Mouse (Mus musculus): ENCODE results near the gene Bub1b. TPM values are rescaled to one million over a fixed set of nuclear protein-coding genes. Genes with fewer than 3 reads are reported as not detected.
A peak's percentile ranks its signal among the peaks of the same experiment; 100 is the strongest.
"Not testable (repeated sequence)": the region's sequence is repeated elsewhere in the genome, so short reads cannot be mapped to it uniquely, and the experiment has no call there.

Bub1b gene
- total RNA-seq, 4 experiments from 2014 or later: 0.98 to 2.6 (median 1.8) TPM

DNA sequence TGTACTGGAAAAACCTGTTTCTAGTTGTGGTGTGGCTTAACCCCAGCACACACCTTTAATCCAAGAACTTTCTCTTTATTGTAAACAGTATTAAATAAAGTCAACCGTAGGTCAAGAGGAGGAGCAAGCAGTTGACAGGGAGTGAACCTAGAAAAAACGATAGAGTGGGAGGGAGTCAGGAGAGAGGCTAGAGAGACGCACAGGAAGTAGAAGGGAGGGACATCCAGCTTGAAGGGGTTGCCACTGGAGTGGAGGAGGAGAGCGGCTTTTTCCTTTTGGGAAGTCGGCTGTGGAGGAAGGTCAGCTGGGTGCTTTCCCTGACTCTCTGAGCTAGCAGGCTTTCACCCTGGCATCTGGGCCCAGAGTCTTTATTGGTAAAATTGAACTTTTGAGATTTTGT lies 9.0 kb downstream of the Bub1b start:
- DNase-seq (ENCODE audit: low spot score in 2 of 2): no peak

DNA sequence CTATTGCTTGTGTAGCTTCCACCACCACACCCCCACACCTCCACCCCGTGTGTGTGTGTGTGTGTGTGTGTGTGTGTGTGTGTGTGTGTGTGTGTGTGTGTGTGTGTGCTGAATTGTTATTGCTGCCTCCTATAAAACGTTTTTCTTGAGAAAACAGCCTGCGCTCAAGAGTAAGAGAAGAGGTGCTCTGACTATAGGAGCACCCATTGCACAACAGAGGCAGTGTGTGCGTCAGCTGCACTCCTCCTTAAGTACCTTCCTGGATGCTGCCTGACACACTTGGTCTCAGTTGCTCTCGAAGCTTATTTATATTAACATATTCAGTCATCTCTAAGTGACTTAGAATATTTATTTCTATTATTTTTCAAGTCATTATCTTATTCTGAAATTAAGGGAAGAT lies 20.0 kb downstream of the Bub1b start:
- no peak for DNase-seq (ENCODE audit: low spot score in 2 of 2)

DNA sequence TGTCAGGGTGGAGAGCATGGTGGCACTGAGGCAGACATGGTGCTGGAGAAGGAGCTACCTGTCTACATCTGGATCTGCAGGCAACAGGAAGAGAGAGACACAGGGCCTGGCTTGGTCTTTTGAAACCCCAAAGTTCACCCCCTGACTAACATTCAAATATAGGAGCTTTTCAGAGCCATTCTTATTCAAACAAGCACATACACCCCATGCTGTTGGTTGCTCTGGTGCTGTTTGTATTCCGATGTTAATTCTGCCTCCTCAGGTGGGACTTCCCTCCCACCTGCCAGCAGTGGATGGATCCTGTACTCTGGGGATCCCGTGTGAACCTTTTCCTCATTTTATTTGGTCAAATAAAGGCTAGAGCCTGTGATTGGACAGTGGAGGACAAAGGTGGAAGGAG lies 22.1 kb downstream of the Bub1b start:
- no peak for DNase-seq (ENCODE audit: low spot score in 2 of 2)

DNA sequence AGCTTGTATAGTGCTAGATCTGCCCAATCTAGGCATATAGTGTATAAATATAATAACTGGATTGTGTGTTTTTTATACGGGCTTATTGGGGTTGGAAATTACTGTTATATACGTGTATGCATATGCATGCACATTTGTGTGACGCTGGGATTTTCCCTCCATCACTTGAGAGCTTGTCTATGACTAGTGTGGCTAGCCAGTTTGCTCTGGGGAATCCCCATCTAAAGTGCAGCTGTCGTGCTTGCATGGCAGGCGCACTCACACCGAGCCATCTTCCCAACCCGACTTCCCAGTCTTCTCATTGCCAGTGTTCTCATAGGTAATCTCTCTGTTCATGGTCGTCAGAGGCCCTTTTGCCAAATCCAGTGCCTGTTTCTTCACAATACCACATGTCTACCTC lies 22.6 kb downstream of the Bub1b start:
- DNase-seq (ENCODE audit: low spot score in 2 of 2): no peak

DNA sequence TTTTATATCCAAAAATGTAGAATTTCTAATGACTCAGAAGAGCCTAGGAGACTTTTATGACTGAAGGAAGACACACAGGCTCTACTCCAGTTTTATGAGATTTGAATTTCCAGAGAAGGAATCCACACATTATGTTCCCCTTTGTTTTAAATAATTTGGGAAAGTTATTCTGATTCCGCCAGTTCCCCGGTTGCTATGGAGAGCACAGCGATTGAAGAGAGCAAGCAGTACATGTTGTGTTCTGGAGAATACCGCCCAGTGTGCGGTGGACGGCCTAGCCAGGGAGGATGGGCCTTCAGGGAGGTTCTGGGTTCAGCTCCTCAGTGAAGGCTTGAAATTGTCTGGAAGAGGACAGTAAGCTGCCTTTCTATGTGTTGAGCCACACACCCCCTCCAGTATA lies 31.3 kb downstream of the Bub1b start:
- no peak for DNase-seq (ENCODE audit: low spot score in 2 of 2)

DNA sequence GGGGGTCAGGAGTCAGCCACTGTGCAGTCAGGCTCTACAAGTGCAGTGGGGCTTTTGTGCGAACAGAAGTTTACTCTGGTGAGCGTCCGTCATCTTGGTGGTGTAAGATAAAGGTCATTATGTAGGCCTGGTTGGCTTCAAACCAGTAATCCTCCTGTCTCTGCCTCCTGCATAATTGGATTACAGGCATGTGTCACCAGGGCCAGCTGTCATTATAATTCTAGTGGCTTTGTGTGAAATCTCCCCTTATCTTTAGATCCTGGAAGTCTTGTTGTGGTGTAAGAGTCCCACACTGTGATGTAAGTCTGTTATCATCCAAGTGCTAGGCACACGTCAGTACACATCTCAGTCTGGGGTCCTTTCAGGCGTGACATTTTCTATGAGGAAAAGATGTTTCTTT lies 35.4 kb downstream of the Bub1b start:
- no peak for DNase-seq (ENCODE audit: low spot score in 2 of 2)

DNA sequence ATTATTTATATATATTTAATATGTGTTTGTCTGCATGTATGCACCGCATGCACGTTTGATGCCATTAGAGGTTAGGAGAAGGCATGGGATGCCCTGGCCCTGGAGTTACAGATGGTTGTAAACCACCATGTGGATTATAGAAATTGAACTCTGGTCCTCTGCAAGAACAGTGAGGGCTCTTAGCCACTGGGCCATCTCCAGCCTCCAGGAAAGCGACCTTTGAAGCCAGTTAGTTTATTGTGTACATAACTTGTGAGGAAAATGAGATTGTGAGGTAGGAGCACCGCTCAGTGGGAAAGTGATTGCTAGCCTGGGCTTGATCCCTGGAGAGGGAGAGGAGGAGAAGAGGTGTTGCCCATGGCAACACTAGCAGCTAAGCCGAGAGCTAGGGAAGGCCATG lies 39.2 kb downstream of the Bub1b start:
- DNase-seq (ENCODE audit: low spot score in 2 of 2): no peak

DNA sequence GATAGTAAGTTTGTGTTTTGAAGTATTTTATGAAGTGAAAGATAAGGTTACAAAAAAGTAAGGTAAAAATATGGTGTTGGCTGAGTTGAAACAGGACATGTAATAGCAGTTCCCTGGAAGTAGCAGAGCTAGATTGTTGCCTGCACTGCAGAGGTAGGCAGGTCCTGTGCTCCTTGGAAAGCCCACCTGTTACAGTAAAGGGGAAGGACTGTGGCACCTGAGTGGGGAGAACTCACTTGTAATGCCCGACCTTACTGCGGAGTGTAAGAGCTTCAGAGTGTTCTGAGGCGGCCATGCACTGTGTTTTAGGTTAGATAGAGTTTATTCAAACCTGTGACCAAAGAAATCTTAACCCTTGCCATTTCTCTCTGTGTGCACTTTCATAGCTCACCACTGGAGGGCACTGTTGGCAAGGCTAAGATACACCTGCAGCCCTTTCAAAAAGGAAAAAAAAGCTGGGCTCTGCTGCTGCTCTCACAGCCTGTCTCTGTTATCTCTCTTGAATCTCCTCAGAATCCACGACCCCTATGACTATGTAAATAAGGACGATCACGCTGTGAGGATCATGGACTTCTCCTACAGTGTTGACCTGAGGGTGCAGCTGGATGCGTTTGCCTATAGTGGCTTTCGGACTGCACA lies 40.0 kb downstream of the Bub1b start:
- DNase-seq (ENCODE audit: low spot score in 2 of 2): peak in 1 of 2 experiments; percentile 68

DNA sequence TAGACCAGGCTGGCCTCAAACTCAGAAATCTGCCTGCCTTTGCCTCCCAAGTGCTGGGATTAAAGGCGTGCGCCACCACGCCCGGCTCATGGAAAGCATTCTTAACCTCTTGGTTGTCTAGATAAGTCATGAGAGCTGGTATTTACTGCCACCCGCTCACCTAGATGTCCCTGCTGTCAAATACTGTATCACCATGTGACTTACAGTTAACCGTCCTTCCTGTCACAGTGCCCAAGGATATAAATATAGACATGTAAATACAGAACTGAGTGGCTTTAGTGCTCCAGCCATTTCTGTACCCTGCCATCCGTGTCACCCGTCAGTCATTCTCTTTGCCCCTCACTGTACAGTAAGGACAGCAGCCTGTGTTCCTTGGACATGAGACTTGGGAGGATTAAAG lies 40.7 kb downstream of the Bub1b start:
- no peak for DNase-seq (ENCODE audit: low spot score in 2 of 2)

DNA sequence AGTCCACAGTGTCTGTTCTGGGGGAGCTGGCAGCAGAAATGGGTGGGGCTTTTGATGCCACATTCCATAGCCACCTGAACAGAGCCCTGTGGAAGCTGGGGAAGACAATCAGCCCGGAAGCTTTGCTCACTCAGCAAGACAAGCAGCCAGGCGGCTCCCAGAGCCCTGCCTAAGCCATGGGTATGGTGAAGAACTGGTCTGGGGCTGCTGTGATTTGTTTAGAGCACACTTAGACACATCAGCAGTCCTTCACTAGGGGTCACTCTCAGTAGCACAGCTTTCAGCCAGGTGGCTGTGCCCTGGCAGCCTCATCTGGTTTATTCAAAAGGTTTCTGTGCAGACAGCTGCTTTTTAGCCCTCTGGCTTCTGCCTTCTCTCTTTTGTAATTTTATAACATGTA lies 43.1 kb downstream of the Bub1b start:
- no peak for DNase-seq (ENCODE audit: low spot score in 2 of 2)

DNA sequence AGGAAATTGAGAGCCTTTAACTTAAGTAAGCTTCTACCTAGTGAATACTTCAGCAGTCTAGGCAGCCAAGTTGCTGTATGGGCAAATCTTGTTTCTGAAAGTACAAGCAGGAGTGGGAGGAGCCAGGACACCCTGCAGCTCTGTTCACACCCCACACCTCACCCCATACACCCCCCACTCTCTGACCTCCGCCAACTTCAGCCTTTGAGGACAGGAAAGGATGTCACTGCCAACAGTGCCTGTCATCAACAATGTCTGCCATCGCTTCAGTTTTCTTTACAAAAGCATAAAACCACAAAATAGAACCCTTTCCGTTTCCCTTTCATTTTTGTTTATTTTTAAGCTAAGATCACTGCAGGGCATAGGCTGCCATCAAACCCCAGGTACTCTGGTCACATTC lies 44.4 kb downstream of the Bub1b start:
- DNase-seq (ENCODE audit: low spot score in 2 of 2): no peak

DNA sequence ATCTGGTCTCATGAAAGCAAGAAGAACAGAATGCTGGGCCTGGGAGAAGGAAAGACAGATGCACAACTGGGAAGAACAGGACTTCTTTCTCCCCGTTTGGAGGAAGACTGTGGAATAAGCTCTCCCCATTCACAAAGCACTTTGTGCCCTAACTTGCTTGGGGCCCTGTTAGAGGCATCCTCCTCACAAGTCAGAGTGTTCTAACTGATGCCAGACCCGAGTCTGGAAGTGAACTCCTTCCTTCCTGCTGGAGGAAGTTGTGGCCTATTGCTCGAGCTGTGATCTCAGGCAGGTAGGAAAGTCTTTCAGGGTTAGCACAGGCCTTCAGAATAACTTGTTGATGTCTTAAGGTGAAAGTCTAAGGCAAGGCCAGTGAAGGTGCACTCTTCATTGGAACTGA lies 44.9 kb downstream of the Bub1b start:
- no peak for DNase-seq (ENCODE audit: low spot score in 2 of 2)

DNA sequence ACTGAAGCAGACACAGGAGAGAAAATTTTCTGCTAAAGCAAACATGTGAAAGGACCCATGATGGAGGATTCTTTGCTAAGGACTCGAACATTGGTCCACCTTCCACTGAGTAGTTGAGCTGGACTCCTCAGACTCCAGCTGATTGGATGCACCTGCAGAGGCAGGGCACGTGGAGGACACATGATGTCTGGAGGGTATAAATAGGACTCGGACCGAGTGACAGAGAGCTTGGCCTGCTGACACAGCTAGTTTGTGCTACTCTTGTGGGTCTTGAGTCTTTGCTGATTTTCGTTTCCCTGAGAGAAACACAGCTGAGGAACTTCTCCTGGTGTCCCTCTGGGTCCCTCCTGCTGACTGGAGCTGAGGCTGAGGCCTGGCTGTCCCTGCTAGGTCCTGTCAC lies 48.7 kb downstream of the Bub1b start:
- no peak for DNase-seq (ENCODE audit: low spot score in 2 of 2)

DNA sequence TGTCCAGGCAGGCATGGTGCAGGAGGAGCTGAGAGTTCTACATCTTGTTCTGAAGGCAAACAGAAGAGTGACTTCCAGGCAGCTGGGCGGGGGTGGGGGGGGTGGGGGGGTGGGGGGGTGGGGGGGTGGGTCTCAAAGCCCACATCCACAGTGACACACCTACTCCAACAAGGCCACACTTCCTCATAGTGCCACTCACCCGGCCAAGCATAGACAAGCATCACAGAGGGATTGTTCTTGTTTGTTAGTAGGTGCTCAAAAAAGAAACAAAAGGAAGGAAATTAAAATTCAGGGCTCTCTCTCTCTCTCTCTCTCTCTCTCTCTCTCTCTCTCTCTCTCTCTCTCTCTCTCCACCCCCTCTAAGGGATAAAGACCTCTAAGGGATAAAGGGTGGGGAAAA lies 52.7 kb downstream of the Bub1b start:
- DNase-seq (ENCODE audit: low spot score in 2 of 2): not testable (repeated sequence)

DNA sequence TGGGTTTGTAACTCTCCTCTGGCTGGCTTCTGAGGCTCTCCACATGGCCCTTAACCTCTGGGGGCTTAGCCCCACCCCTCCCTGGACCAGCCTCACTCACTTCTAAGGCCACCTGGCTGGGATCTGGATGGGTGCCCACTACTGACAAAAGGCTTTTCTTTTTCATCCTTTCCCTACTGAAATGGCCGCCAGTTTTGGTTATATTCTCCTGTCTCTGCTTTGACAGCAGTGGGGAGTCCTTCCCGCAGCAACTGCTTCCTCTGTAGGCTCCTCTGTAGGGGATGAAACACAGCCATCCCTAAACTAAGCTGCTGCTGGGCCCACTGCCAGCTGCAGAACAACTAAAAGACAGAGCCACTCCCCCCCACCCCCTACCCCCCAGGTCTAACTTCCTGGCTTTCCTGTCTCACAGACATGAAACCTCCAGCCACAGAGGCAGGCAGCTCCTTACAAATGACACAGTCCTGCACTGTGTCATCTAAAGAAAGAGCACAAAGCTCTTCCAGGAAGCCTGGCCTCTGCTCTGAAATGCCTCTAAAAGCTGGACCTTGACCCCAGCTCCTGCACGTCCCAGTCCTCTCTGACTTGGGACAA lies 58.8 kb downstream of the Bub1b start:
- no peak for DNase-seq (ENCODE audit: low spot score in 2 of 2)

DNA sequence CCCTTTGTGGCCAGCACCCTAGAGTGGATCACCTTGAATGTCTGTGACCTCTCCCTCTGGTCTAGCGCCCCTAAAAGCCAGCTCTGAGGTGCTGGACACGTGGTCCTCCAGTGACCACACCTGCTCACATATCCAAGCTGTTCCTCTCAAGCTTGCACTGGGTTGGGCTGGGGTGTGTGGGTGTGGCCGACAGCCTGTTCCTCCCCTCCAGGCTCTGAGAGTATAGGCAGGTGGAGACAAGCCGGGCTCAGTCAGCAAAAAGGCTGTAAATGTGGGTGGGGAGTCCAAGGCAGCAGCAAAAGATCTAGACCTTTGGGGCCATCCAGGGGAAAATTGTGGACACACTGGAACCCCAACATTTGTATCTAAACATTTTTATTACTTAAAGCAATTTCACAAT lies 60.4 kb downstream of the Bub1b start:
- DNase-seq (ENCODE audit: low spot score in 2 of 2): no peak

DNA sequence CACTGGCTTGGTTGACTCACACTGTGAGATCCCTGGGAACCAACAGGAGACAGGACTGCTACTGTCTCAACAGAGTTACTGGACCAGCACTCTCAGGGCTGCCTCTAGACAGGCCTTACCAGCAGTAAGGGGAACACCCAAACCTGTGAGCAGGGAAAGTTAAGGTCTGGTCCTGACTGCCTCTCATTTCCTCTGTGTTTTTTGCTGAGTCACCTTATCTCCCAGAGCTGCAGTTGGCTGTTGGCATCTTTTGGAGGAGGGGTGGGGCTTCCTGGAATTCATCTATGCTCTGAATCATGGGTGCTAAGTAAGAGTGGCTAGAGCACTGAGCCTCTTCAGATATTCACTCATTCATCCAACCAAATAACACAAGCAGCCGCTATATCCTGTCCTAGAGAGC lies 61.1 kb downstream of the Bub1b start:
- peak in 1 of 2 experiments; percentile 54 for DNase-seq (ENCODE audit: low spot score in 2 of 2)

DNA sequence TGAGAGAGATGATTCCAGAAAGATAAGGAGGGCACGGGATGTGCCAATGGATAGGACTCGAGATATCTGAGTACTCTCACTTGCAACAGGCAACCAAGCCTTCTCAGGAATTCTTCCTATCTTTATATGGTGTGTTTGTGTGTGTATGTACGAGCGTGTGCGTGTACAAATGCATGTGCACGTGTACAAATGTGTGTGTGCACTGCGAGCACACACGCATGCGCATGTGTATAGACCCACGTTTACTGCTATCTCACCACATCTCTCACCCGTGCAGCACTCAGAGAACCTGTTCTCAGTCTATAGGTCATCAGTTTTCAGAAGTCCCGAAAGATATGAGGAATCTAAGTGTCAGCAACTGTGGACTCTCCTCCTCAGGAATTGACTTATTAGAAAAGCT lies 61.5 kb downstream of the Bub1b start:
- DNase-seq (ENCODE audit: low spot score in 2 of 2): no peak

DNA sequence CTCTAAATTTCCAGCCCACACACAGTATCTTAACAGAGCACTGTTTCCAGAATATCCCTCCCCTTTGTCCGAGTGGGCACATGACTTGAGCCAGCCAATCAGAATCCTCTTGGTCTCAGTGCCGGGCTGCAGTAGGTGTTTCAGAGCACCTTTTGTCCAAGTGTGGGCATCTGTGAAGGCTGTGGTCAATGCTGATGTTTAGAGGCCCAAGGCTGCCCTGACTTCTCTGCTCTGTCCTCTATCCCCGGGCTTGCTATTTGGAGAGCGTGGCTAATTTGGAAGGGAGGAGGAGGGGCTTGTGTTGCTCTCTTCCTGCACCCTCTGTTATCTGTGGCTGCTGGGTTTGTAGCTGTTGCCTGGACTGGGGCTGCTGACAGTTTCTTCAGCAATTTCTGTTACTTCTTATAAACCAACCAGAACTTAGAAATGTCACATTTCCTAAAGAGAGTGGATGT lies 62.0 kb downstream of the Bub1b start:
- DNase-seq (ENCODE audit: low spot score in 2 of 2): no peak

DNA sequence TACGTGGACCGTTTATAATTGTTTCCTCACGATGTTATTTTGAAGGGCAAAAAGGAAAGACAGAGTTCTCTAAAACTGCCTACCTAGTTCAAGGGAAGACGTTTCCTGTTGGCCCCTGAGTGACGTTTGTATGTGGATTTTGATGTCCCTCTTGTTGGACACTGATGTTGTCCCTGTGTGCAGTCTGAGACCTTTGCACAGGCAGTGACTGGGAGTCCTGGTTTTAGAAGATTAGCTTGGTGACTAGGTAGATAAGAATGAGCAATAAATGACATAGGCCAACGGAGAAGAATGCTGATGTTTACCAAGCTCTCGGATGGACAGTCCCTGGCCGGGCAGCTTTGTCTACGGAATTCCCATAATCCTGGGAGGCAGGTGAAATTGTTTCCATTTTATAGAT lies 63.9 kb downstream of the Bub1b start:
- DNase-seq (ENCODE audit: low spot score in 2 of 2): no peak

DNA sequence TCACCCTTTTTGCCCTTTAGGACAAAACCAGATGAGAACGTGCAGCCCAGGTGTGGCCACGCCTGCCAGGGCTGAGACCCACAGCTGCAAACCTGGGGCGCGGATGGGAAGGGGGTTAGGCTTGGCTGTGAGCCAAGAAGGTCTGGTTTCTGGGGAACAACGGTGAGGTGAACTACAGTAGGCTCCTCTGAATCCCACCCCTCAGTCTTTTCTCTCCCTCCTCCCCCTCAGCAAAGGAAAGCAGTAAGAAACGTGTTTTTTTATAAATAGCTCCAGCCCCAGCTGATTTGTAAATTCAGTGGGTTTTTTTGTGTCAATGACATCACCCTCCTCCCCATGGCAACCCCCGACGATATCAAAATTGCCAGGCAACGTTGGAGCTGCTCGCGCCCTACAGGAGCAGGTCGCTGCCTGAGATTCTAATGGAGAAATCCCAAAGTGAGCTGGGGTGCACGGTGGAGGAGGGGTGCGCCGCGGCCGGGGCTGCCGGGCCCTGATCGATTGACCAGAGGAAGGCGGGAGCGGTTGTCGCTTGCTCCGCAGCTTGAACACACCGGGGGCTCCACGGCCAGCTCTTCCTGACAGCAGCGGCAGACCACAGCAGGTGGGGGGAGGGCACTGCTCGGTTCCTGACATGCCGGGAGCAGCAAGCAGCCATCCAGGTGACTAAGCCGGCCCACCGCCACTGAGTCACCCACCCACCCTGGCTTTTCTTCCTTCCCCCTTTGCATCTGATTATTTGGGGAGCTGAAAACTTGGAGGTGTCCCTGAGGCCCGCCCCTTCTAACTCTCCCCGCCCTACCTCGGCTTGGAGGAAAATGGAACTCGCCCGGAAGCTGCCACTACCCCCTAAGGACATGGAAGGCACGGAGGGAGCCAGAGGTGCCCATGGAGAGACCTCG lies 65.1 kb downstream of the Bub1b start, which contains the start of gene Pak6:
Pak6 (plus strand) TSS at position 402 of the 902 bp plus-strand sequence.
- DNase-seq (ENCODE audit: low spot score in 2 of 2): peak; percentile 48 to 76

Data from left cerebral cortex, adult 8-10 months (tissue).